Comparison of ENCODE assay signal across 8 mouse cellular contexts in genomic region chr14:120910320-120910719, GRCm38 (mm10). TPM values are rescaled to one million over a fixed set of nuclear protein-coding genes. Genes with fewer than 3 reads are reported as not detected.
DNase-seq lines count a peak whose midpoint lies in the region; ATAC-seq and TF ChIP-seq lines count a peak whose summit lies in the region.

No protein-coding gene starts in this region.

- peaks cover 4% of the 10 kb centered on the region; the same call in 1 of the 2 replicates for H3K4me1 ChIP-seq in kidney, adult 2 months (ENCODE audit: control insufficient read depth, insufficient read depth, low read length)
- H3K4me1 ChIP-seq in forebrain, embryonic 12.5 days: peaks cover 20% of the 10 kb centered on the region
- peaks cover 15% of the 10 kb centered on the region for H3K4me1 ChIP-seq in intestine, embryonic 14.5 days (replicated peaks; ENCODE audit: control insufficient read depth, insufficient read depth, low read length)

- under 1% methylated on average over 18 of the region's 18 CpGs for WGBS in kidney, adult 2 months
- under 1% methylated on average over 17 of the region's 18 CpGs for WGBS in forebrain, embryonic 12.5 days
- WGBS in intestine, embryonic 14.5 days: under 1% methylated on average over 18 of the region's 18 CpGs

- peak; percentile 83 for ATAC-seq in forebrain, embryonic 12.5 days (ENCODE audit: low FRiP score)
- peak; percentile 86 for ATAC-seq in intestine, embryonic 14.5 days (replicated peaks; ENCODE audit: low FRiP score, low TSS enrichment, low read depth)
- ATAC-seq in megakaryocyte-erythroid progenitor cell, adult 5-6 weeks (replicated peaks; ENCODE audit: low FRiP score, low TSS enrichment, poor library complexity, severe bottlenecking): peak; percentile 48

- peak overlapping the region; percentile 76 for H3K4me2 ChIP-seq in forebrain, embryonic 12.5 days
- peak overlapping the region; percentile 66 for H3K4me2 ChIP-seq in intestine, embryonic 14.5 days (ENCODE audit: low read length)

- H3K27me3 ChIP-seq in kidney, adult 2 months (replicated peaks; ENCODE audit: control insufficient read depth, insufficient read depth, low read length): no peaks in the 10 kb centered on the region
- H3K27me3 ChIP-seq in forebrain, embryonic 12.5 days: no peaks in the 10 kb centered on the region
- no peaks in the 10 kb centered on the region for H3K27me3 ChIP-seq in intestine, embryonic 14.5 days (replicated peaks; ENCODE audit: control insufficient read depth, insufficient read depth, low read length)

- TF ChIP-seq POLR2A in kidney, adult 2 months (IDR thresholded peaks at IDR 0.05; ENCODE audit: low read depth, low read length): no peak

- no peak for DNase-seq in kidney, adult 2 months
- DNase-seq in kidney, adult 18-20 months: no peak
- DNase-seq in 416B (ENCODE audit: low read depth) (peak; percentile 68), adipocyte (ENCODE audit: low spot score) (peak; percentile 27)
- peak; percentile 77 for DNase-seq in intestine, embryonic 14.5 days (ENCODE audit: low spot score)
- peak; percentile 63 for DNase-seq in testis, postnatal 10 days (ENCODE audit: low spot score)

- H3K4me3 ChIP-seq in kidney, adult 2 months (ENCODE audit: insufficient read depth, low read depth, low read length): peak overlapping the region; percentile 80
- peak overlapping the region; percentile 94 for H3K4me3 ChIP-seq in forebrain, embryonic 12.5 days (replicated peaks)
- H3K4me3 ChIP-seq in intestine, embryonic 14.5 days (ENCODE audit: low read depth, low read length): peak overlapping the region; percentile 78

- TF ChIP-seq CTCF in kidney, adult 2 months (conservative IDR thresholded peaks at IDR 0.05; ENCODE audit: insufficient read depth, insufficient read length, low read depth, low read length): no peak

- H3K9ac ChIP-seq in forebrain, embryonic 12.5 days: peak overlapping the region; percentile 82
- peak overlapping the region; percentile 70 for H3K9ac ChIP-seq in intestine, embryonic 14.5 days (ENCODE audit: low read length)

- no peaks in the 10 kb centered on the region for H3K9me3 ChIP-seq in forebrain, embryonic 12.5 days
- no peaks in the 10 kb centered on the region for H3K9me3 ChIP-seq in intestine, embryonic 14.5 days (ENCODE audit: control insufficient read depth, low read length)

- H3K27ac ChIP-seq in kidney, adult 2 months (ENCODE audit: insufficient read depth, low read depth, low read length): no peak overlapping the region
- peak overlapping the region; percentile 83 for H3K27ac ChIP-seq in forebrain, embryonic 12.5 days
- H3K27ac ChIP-seq in intestine, embryonic 14.5 days (ENCODE audit: low read depth): peak overlapping the region; percentile 52

- H3K36me3 ChIP-seq in kidney, adult 2 months (ENCODE audit: control insufficient read depth, insufficient read depth, low read length): no peaks in the 10 kb centered on the region
- H3K36me3 ChIP-seq in forebrain, embryonic 12.5 days (replicated peaks): no peaks in the 10 kb centered on the region
- H3K36me3 ChIP-seq in intestine, embryonic 14.5 days (ENCODE audit: control insufficient read depth, insufficient read depth, low read length): no peaks in the 10 kb centered on the region

RNA-seq across cellular contexts. Expression of gene Ipo5, which starts 0.7 kb away (rescaled TPM):
- polyA plus RNA-seq in kidney, adult 2 months (2012; rRNA removed): 18.1 and 20.5 TPM in 2 replicates
- polyA plus RNA-seq in forebrain, embryonic 12.5 days (2016; fragmentation: Nextera tagmentation; extraction: Ambion mirVana): 131 and 136 TPM in 2 replicates
- polyA plus RNA-seq in intestine, embryonic 14.5 days (2014; fragmentation: Nextera tagmentation; extraction: Ambion mirVana): 123 and 133 TPM in 2 replicates
- 130 and 153 TPM in 2 replicates for total RNA-seq in megakaryocyte-erythroid progenitor cell, adult 5-6 weeks (2014; fragmentation: Nextera tagmentation)
- total RNA-seq in megakaryocyte-erythroid progenitor cell, adult 5-6 weeks (2017): 224 and 242 TPM in 2 replicates

Comparison
In these comparisons a context has a peak if more than half of its experiments do, and no peak if none do; other contexts are left out.
1. DNase-seq: peak in 416B (single experiment), adipocyte (single experiment), intestine, embryonic 14.5 days (single experiment) and testis, postnatal 10 days (single experiment); none in kidney, adult 2 months (single experiment) and kidney, adult 18-20 months (single experiment).
2. Peak in every context shown above with its lines, with median percentiles within 50 percentile points of each other: H3K4me3 ChIP-seq and ATAC-seq.